Mouse (Mus musculus): Measurements from ENCODE around the gene Camta1.
A peak's percentile ranks its signal among the peaks of the same experiment; 100 is the strongest.
"Not testable (repeated sequence)": the region's sequence is repeated elsewhere in the genome, so short reads cannot be mapped to it uniquely, and the experiment has no call there.

The Camta1 gene

GRCm38 (mm10) chr4:151037800-151038199 lies 823.9 kb downstream of the Camta1 start:
- no peak for DNase-seq

DNA sequence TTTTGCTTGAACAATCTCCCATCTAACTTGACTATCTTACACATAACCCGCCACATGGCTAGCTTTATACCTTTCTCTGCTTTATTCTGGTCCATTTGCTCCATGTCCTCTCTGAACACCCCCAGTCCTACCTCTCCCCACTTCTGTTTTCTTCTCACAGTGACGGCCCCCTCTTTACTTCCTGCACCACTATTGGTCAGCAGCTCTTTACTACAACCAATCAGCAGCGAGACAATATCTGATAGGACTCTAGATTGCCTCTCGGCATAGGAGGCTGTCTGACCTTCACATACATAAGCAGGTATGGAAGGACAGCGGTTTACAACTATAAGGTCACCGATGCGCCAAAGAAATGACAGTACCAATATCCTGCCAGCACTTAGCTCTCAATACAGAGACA lies 825.2 kb downstream of the Camta1 start:
- no peak for DNase-seq

DNA sequence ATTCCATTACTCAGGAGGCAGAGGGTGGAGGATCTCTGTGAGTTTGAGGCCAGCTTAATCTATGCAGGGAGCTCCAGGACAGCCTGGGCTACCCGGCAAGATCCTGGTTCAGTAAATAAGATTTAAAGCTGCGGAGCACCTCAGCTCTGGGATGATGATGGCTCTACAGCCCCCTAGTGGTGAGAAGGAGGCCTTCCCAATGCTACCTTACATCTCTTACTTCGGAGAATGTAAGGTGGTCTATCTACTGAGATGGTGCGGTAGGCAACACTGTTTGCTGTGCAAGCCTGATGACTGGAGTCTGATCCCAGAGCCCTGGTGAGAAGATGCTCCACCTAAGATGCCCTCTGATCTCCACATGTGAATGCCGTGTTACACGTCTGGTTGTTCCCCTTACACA lies 834.7 kb downstream of the Camta1 start:
- DNase-seq: peak; percentile 62

- no peak for DNase-seq
These were observed 837.5 kb downstream of the Camta1 start for GRCm38 (mm10) chr4:151024152-151024551.

DNA sequence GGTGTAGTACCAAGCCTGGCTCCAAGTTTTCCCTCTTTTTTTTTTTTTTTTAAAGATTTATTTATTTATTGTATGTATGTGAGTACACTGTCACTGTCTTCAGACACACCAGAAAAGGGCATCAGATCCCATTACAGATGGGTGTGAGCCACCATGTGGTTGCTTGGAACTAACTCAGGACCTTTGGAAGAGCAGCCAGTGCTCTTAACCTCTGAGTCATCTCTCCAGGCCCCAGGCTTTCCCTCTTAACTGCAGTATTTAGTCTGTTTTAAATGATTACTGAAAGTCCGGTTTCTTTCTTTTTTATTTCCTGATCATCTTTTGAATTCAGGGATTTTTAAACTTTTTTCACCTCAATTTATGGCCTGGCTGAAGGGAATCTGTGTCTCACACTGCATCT lies 844.3 kb downstream of the Camta1 start:
- DNase-seq: not testable (repeated sequence)

- DNase-seq: no peak
These were observed 845.7 kb downstream of the Camta1 start for GRCm38 (mm10) chr4:151015946-151016345.

DNA sequence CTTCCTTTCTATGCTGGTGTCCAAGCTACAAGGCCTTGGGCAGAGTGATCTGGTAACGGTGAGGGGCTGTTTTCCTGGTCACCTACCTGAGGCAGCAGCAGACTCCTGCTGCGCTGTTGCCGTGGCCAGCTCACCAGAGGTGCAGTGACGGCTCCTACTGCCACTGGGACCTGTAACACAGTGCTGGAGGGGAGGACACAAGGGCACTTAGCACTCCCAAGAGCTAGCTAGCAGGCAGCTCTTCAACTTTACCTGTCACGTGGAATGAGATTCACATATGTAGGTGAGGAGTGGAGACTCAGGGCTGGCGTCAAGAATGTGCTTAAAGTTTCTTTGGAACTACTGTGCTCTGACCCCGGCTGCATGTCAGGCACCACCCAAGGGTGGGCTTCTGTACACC lies 851.4 kb downstream of the Camta1 start:
- peak; percentile 67 for DNase-seq

- peak; percentile 66 for DNase-seq
These were observed 854.7 kb downstream of the Camta1 start for GRCm38 (mm10) chr4:151006945-151007344.

DNA sequence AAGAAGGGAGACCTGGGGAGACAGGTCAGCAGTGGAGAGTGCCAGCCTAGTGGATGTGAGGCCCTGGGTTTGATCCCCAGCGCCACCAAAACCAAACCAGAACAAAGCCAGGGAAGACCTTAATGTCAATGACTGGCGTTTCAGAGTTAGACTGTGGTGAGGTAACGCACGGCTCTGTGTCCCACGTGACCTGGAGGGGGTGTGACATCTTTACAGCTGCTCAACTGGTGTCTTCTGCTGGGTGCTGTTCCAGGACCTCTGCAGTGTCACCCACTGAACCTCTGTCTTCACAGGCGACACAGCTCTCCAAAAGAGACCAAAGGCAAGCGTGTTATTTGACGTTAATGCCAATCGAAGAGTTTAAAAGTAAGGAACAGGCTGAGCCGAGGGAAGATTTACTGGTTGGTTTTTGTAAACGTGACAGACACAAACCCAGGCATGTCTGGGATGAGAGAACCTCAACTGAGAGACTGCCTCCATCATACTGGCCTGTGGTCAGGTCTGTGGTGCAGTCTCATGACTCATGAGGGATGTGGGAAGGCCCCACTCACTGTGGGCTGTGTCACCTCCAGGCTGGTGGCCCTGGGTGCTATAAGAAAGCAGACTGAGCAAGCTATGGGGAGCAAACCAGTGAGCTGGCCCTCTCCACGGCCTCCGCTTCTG lies 855.9 kb downstream of the Camta1 start:
- no peak for DNase-seq

DNA sequence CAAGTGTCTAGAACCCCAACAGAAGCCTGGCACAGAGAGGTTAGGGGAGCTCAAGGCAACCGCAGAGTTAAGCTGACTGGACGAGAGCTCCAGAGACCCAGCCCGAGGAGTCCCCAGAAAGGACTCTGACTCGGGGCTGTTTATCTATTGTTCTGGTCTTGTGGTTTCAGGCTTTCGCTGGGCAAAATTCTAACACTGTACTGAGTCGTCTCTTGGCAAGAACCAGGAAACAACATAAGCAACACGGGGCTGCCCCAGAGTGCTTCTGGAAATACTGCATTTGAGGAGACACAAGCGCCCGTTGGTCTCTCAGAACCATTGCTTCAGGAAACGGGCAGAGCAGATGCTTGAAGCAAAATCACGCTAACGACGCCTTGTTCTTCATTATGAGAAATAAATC lies 860.3 kb downstream of the Camta1 start:
- no peak for DNase-seq

GRCm38 (mm10) chr4:150998626-150999025 lies 863.0 kb downstream of the Camta1 start:
- DNase-seq: no peak

- no peak for DNase-seq
These were observed 864.9 kb downstream of the Camta1 start, which contains the start of gene Uts2 for GRCm38 (mm10) chr4:150996797-150997196. TSS of gene Uts2 (plus strand) at chr4:150997097.

- peak; percentile 74 for DNase-seq
These were observed 871.5 kb downstream of the Camta1 start for GRCm38 (mm10) chr4:150990148-150990547.

DNA sequence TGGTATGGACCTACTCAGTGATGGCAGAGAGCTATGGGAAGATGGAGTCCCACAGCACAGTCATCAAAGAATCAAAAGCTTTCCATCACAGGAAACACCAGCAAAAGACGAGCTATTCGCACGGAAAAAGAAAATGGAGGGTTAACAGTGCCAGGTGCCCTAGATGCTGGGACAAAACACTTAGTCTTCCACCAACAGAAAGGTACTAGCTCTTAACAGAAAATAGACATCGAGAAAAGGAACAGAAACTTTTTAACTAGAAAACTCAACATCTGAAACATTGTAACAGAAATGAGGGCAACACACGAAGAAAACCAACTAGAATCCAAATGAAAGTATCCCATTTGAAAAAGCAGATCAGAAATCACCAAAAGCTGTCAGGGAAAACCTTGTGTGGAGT lies 881.5 kb downstream of the Camta1 start:
- DNase-seq: no peak

DNA sequence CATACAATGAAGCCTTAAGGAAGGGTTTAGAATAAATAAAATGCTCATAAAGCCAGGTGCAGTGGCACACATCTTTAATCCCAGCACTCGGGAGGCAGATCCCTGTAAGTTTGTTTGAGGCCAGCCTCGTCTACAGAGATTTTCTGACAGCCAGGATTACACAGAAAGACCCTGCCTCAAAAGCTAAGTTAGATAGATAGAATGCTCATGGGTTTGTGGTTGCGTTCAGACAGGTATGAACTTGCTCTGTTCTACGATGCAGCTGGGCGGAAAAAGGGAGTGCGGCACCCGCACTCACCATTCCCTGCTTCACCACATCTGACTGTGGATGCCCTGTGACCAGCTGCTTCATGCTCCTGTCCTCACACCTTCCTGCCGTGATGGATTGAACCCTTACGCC lies 882.2 kb downstream of the Camta1 start:
- DNase-seq: no peak

- no peak for DNase-seq
These were observed 883.3 kb downstream of the Camta1 start for GRCm38 (mm10) chr4:150978156-150978910.

- peak; percentile 71 for DNase-seq
These were observed 886.5 kb downstream of the Camta1 start for GRCm38 (mm10) chr4:150975145-150975544.

DNA sequence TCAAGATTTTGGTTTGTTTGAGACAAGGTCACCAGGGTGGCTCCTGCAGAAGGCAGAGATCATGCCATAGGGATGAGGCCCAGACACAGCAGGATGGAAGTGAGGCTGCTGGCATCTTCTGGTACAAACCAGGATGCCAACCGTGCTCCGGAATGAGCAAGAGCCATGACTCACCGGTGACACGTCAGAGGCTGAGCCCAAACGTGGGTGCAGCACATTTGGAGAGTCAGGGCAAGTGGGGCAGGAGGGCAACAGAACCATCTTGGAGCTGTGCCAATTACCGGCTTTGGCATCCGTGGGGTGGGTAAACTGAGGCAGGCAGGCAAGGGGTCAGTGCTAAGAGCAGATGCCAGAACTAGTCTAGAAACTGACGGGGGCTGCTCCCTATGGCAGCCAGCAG lies 888.4 kb downstream of the Camta1 start:
- no peak for DNase-seq

DNA sequence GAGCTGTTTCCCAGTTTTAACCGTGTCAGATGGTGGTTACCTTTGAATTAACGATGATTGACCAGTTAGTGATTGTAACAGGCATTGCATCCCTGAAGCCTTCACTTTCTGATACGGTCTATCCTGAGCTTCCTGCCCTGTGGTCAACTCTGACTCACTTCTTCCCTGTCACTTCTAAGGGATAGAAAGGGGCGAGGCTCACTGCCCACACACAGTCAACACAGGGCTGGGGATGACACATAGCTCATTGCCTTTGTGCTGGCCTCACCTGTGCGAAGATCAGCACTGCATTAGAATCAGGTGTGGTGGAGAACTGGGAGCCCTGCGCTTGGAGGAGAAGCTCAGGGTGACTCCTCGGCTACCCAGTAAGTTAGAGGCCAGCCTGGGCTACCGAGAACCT lies 892.7 kb downstream of the Camta1 start:
- no peak for DNase-seq

GRCm38 (mm10) chr4:150966556-150966955 lies 895.1 kb downstream of the Camta1 start:
- peak; percentile 82 for DNase-seq

DNA sequence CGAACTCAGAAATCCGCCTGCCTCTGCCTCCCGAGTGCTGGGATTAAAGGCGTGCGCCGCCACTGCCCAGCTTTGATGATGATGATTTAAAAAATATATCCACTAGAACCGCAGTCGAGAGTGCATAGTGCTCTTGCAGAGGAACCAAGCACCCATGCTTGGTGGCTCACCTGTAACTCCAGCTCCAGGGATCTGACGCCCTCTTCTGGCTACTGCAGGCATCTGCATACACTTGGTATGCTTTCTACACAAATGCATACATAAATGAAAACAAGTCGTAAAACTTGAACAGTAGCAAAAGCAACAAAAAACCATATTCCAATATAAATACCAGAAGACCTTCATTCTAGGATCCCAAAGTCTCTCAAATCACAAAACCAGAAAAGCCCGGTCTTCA lies 896.1 kb downstream of the Camta1 start:
- no peak for DNase-seq

GRCm38 (mm10) chr4:150964635-150965554 lies 896.8 kb downstream of the Camta1 start:
- peak; percentile 94 for DNase-seq

- no peak for DNase-seq
These were observed 898.0 kb downstream of the Camta1 start for GRCm38 (mm10) chr4:150963711-150964110.

Measured in lung, postnatal 36 days (tissue).